Mouse (Mus musculus) layer of hippocampus, postnatal 10 days (tissue): ENCODE results near the gene Tnr. TPM values are rescaled to one million over a fixed set of nuclear protein-coding genes. Genes with fewer than 3 reads are reported as not detected.

Source experiments
- DNase-seq, 2 experiments: peaks; one replicate each; pipeline ENCODE4 v3.0.0; 2021; ENCODE audit warnings: low spot score in 2 of 2
- total RNA-seq, 2 experiments: library from RNA; stranded (reverse); gene quantifications; 2 replicates each; pipeline ENCODE4 v1.2.3; 2021

Tnr gene
- total RNA-seq, 2 experiments from 2014 or later: 104 to 113 TPM

- DNase-seq: no peak
These were observed 264.7 kb downstream of the Tnr start for GRCm38 (mm10) chr1:159788312-159788711.

GRCm38 (mm10) chr1:159792546-159792945, 269.0 kb downstream of the Tnr start:
- no peak for DNase-seq

GRCm38 (mm10) chr1:159796021-159796420, 272.5 kb downstream of the Tnr start:
- no peak for DNase-seq

- DNase-seq: no peak
These were observed 276.8 kb downstream of the Tnr start for GRCm38 (mm10) chr1:159800366-159800765.

- DNase-seq: no peak
These were observed 278.2 kb downstream of the Tnr start for GRCm38 (mm10) chr1:159801753-159802152.

GRCm38 (mm10) chr1:159803711-159804110, 280.1 kb downstream of the Tnr start:
- DNase-seq: no peak

GRCm38 (mm10) chr1:159809493-159809892, 285.9 kb downstream of the Tnr start:
- no peak for DNase-seq

- no peak for DNase-seq
These were observed 288.2 kb downstream of the Tnr start for GRCm38 (mm10) chr1:159811805-159812204.

GRCm38 (mm10) chr1:159812820-159813411, 289.3 kb downstream of the Tnr start:
- DNase-seq: no peak

GRCm38 (mm10) chr1:159814348-159814747, 290.8 kb downstream of the Tnr start:
- no peak for DNase-seq

- no peak for DNase-seq
These were observed 293.2 kb downstream of the Tnr start for GRCm38 (mm10) chr1:159816614-159817371.

- no peak for DNase-seq
These were observed 295.9 kb downstream of the Tnr start for GRCm38 (mm10) chr1:159819511-159819910.

GRCm38 (mm10) chr1:159822416-159822815, 298.8 kb downstream of the Tnr start:
- DNase-seq: no peak

- no peak for DNase-seq
These were observed 305.0 kb downstream of the Tnr start for GRCm38 (mm10) chr1:159828531-159828930.

GRCm38 (mm10) chr1:159833165-159833564, 309.6 kb downstream of the Tnr start:
- DNase-seq: no peak

GRCm38 (mm10) chr1:159833646-159834338, 310.2 kb downstream of the Tnr start:
- DNase-seq: no peak

- DNase-seq: no peak
These were observed 311.6 kb downstream of the Tnr start for GRCm38 (mm10) chr1:159835126-159835525.

- no peak for DNase-seq
These were observed 316.8 kb downstream of the Tnr start for GRCm38 (mm10) chr1:159840337-159840736.

GRCm38 (mm10) chr1:159842876-159843275, 319.3 kb downstream of the Tnr start:
- DNase-seq: no peak

GRCm38 (mm10) chr1:159852088-159852487, 328.5 kb downstream of the Tnr start:
- peak; percentile 16 to 49 for DNase-seq

GRCm38 (mm10) chr1:159854261-159854660, 330.7 kb downstream of the Tnr start:
- DNase-seq: no peak

- no peak for DNase-seq
These were observed 338.4 kb downstream of the Tnr start for GRCm38 (mm10) chr1:159861782-159862474.
